Mouse (Mus musculus) urinary bladder, postnatal 14 days (tissue): ENCODE data around the gene Tbc1d22b.

ENCODE experiments used
- DNase-seq: peaks from one replicate; pipeline ENCODE4 v3.0.0; 2021; ENCODE audit warnings: low spot score

Gene Tbc1d22b

GRCm38 (mm10) chr17:29541419-29541818 is 8.2 kb upstream of the Tbc1d22b start:
- peak; percentile 70 for DNase-seq

- DNase-seq, result no peak
These were observed 6.5 kb upstream of the Tbc1d22b start for GRCm38 (mm10) chr17:29542831-29543690.

DNA sequence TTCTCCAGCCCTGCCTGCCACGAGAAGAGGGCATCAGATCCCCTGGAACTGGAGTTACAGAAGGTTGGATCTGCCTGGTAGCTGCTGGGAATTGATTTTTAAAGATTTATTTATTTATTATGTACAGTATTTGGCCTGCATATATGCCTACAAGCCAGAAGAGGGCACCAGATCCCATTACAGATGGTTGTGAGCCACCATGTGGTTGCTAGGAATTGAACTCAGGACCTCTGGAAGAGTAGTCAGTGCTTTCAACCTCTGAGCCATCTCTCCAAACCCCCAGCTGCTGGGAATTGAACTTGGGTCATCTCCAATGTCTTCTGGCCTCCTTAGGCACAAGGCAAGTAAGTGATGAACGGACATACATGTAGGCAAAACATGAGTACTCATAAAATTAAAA is 5.5 kb upstream of the Tbc1d22b start:
- no peak for DNase-seq

GRCm38 (mm10) chr17:29545241-29545640 is 4.3 kb upstream of the Tbc1d22b start:
- no peak for DNase-seq

DNA sequence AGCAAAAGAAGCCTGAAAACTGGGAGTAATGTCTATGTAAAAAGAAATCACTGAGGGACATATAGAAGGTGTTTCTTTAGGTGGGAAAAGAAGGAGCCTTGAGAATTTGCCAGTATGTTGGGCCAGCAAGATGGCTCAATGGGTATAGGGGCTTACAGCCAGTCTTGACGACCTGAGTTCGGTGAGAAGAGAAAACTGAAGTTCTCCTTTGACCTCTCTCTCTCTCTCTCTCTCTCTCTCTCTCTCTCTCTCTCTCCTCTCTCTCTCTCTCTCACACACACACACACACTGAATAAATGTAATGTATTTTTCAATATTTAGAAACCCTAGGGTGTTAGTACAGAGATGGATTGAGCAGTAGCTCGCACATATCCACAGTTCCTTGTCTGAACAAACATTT is 1.1 kb upstream of the Tbc1d22b start:
- DNase-seq, result no peak

DNA sequence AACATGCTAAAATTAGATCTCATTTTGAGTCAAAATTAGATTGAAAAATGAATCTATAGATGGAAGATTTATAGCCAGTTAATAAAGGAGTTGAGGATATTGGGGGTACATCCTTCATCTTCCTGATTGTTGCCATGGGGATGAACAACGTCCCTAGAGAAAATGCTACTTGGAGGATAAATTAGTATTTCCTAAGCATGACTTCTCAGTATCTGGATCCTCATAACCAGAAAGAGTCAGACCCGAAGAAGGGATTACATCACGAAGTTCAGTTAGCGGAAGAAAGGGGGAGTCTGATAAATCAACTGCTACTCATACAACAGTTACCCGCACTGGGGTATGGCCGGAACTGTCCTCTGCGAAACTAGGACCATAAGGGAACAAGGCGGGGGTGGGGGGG is 591 bp upstream of the Tbc1d22b start:
- no peak for DNase-seq

DNA sequence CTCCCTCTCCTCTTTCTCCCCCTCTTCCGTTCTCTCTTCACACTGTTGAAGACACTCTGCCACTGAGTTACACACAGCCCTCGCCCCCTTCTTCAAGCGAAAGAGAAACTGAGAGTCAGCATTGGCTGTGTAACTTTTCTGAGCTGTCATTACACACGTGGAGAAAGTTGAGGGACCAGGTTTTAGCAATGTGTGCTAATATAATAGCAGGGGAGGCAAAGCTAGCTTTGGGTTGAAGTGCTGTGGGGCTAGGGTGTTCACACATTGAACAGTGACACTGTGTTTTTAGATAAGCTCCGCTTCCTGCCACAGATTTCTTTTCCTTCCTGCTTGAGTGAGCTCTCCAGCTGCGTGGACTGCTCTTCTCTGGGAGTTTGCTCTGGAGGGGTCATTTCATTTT is 1.4 kb downstream of the Tbc1d22b start:
- DNase-seq, result no peak

- DNase-seq, result no peak
These were observed 2.7 kb downstream of the Tbc1d22b start, which contains the start of gene Tmem217 for GRCm38 (mm10) chr17:29552162-29552732. Tmem217 (minus strand) TSS chr17:29552385.

DNA sequence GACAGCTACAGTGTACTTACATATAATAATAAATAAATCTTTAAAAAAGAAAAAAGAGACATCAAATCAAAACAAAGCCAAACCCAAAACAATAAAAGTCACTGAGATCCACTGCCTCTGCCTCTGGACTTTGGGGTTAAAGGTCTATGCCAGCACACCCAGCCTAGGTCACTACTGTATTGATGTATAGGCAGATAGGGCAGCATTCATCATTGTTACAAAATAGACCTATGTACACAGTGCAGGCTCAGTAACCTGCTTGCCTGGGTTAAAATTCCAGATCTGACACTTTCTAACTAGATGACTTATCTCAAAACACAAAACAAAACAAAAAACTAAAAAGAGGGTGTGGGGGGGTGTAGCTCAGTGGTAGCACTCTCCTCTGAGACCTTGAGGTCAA is 4.6 kb downstream of the Tbc1d22b start:
- no peak for DNase-seq

GRCm38 (mm10) chr17:29556456-29556855 is 6.9 kb downstream of the Tbc1d22b start:
- no peak for DNase-seq

- peak; percentile 71 for DNase-seq
These were observed 7.3 kb downstream of the Tbc1d22b start for GRCm38 (mm10) chr17:29556893-29557292.

DNA sequence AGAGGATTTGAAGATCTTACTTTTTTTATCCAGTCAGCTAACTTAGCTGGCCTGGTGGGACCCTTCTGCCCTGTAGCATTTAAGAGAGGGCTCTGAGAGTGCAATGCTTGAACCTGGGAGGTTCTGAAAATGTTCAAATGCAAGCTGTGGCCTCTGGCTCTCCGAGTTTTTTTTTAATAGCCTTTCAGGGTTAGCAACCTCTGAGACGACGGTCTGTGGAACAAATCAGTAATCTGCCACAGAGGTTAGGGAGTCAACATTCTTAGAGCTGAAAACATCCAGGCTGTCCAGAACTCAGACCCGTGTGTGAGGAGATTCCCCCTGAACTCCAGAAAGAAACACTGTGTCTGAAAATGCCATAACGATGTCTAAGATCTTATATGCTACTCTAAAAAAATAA is 8.9 kb downstream of the Tbc1d22b start:
- no peak for DNase-seq

GRCm38 (mm10) chr17:29565521-29565920 is 15.9 kb downstream of the Tbc1d22b start:
- no peak for DNase-seq

- no peak for DNase-seq
These were observed 18.9 kb downstream of the Tbc1d22b start for GRCm38 (mm10) chr17:29568435-29568834.

DNA sequence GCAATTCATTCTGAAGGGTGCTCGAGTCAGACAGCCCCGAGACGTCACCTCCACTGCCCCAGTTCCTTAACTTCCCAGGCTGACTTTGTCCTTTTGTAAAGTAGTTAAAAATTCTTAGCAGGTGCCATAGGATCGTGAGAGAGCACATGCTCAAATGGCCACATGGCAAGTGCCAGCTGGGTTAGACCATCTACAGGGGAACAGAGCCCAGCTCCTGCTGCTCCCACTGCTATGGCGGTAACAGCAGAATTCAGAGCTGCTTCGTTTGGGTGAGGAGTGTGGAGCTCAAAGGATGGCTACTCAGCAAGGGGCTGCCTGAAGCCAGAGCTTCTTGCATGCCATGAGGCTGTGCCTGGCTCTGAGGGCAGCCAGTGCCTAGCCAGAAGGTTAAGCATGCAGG is 20.2 kb downstream of the Tbc1d22b start:
- DNase-seq, result no peak

DNA sequence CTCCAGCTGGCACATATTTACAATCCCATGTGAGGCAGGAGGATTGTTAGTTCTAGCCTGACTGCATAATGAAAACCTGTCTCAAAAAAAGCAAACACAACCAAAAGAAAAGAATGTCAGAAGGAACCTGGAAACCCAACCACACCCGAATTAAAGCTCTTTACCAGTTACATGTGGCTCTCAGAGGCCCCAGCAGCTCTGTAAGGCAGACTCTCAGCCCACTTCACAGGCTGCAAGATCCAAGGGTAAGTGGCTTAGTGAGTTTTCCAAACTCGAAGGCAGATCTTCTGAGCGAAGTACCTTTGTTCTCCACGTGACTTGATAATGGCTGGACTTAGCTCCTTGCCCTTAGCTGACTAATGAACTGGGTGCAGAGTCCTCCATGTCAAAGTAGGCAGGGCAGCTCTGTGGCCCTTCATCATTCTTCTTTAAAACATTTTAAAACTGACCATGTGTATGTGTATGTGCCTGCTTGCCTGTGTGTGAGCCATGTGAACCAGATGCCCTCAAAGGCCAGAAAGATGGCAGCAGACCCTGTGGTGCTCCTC is 30.1 kb downstream of the Tbc1d22b start:
- no peak for DNase-seq

- DNase-seq, result no peak
These were observed 34.0 kb downstream of the Tbc1d22b start for GRCm38 (mm10) chr17:29583569-29583968.

- no peak for DNase-seq
These were observed 34.7 kb downstream of the Tbc1d22b start for GRCm38 (mm10) chr17:29584306-29584705.

DNA sequence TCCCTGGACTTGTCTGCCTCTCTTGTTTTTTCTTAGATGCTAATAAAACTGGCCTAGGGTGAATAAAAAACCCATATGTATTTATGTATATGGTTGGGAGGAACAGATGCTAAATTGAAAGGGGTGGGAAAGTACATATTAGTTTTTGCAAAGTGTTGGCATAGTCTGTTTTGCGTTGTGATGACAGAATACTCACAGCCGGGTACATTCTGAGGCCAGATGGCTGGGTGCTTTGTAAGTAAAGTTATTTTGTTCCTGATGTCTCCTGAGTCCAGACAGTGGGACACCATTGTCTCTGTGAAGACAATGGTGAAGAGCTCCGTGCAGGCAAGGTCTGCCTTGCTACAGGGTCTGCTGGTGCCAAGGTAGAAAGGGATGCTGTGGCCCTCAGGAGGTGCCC is 35.2 kb downstream of the Tbc1d22b start:
- no peak for DNase-seq

- no peak for DNase-seq
These were observed 35.9 kb downstream of the Tbc1d22b start for GRCm38 (mm10) chr17:29585446-29585845.

- no peak for DNase-seq
These were observed 37.3 kb downstream of the Tbc1d22b start for GRCm38 (mm10) chr17:29586921-29587320.

- no peak for DNase-seq
These were observed 39.8 kb downstream of the Tbc1d22b start for GRCm38 (mm10) chr17:29589221-29589898.
